Mouse (Mus musculus): ENCODE measurements around the gene Flvcr1. TPM values are rescaled to one million over a fixed set of nuclear protein-coding genes. Genes with fewer than 3 reads are reported as not detected.

Flvcr1 gene
- total and polyA plus RNA-seq, 3 experiments = 37.5 to 86.8 (median 47.9) TPM

GRCm38 (mm10) chr1:191064535-191064934 lies 38.6 kb upstream of the Flvcr1 start:
- Histone ChIP-seq H3K9ac (ENCODE audit: insufficient read depth, low read depth) (no peak overlapping the region), H3K27me3 (replicated peaks) (no peaks in the 10 kb centered on the region), H3K4me1 (ENCODE audit: control insufficient read depth in 1 of 2, insufficient read depth in 2 of 2) (peaks cover 9 to 38% of the 10 kb centered on the region in 2 experiments), H3K4me3 (replicated peaks in 1 of 3; ENCODE audit: low read depth in 2 of 3, low read length in 2 of 3, poor library complexity in 1 of 3) (no peak overlapping the region), H3K79me2 (replicated peaks; ENCODE audit: control insufficient read depth, extremely low read depth, insufficient read depth, poor library complexity, severe bottlenecking) (peaks cover 39% of the 10 kb centered on the region), H3K9me3 (replicated peaks; ENCODE audit: low read length) (no peaks in the 10 kb centered on the region), H3K36me3 (replicated peaks in 1 of 2; ENCODE audit: control insufficient read depth in 1 of 2, insufficient read depth in 1 of 2, low read length in 1 of 2) (peaks cover 36 to 50% of the 10 kb centered on the region in 2 experiments), H3K27ac (ENCODE audit: insufficient read depth, low read depth) (no peak overlapping the region), H3K4me2 (ENCODE audit: insufficient read depth, low read depth, poor library complexity, severe bottlenecking) (peak overlapping the region; percentile 34; the same call in 1 of the 2 replicates)
- no peak for DNase-seq (ENCODE audit: extremely low read depth)
- in situ Hi-C loops (cut with MboI; ENCODE audit: low pct_ligation_motif_present, low pct_unique_long_range_greater_than_20kb, low sequenced_read_pairs) = no loop called here
- TF ChIP-seq IRF4 (IDR thresholded peaks at IDR 0.05; ENCODE audit: low read depth, low read length) (no peak), SIN3A (IDR thresholded peaks at IDR 0.05; ENCODE audit: low read length) (no peak)
- dilution Hi-C loops (cut with MboI; ENCODE audit: extremely low pct_ligation_motif_present, extremely low pct_unique_long_range_greater_than_20kb, low sequenced_read_pairs) = no loop called here

GRCm38 (mm10) chr1:191063700-191064099 lies 37.7 kb upstream of the Flvcr1 start:
- no peak overlapping the region for H3K27ac ChIP-seq (ENCODE audit: insufficient read depth, low read depth)
- H3K27me3 ChIP-seq (replicated peaks) = no peaks in the 10 kb centered on the region
- TF ChIP-seq POLR2A (IDR thresholded peaks at IDR 0.05; ENCODE audit: low read depth, low read length) = no peak
- no peak for TF ChIP-seq E2F4 (IDR thresholded peaks at IDR 0.05; ENCODE audit: insufficient replicate concordance, low read depth, low read length)
- no peak for TF ChIP-seq GABPA (IDR thresholded peaks at IDR 0.05; ENCODE audit: insufficient replicate concordance, low read depth, low read length)
- TF ChIP-seq MAX (IDR thresholded peaks at IDR 0.05; ENCODE audit: low read length) = no peak
- no peak for TF ChIP-seq JUN (IDR thresholded peaks at IDR 0.05; ENCODE audit: insufficient read depth, low read depth, low read length)
- TF ChIP-seq NELFE (IDR thresholded peaks at IDR 0.05; ENCODE audit: low read depth, low read length) = no peak
- no peak for DNase-seq (ENCODE audit: extremely low read depth)
- H3K4me3 ChIP-seq (replicated peaks in 1 of 3; ENCODE audit: low read depth in 2 of 3, low read length in 2 of 3, poor library complexity in 1 of 3) = peak overlapping the region; percentile 93 to 99 (median 97)
- dilution Hi-C loops (cut with MboI; ENCODE audit: extremely low pct_ligation_motif_present, extremely low pct_unique_long_range_greater_than_20kb, low sequenced_read_pairs) = no loop called here
- H3K36me3 ChIP-seq (replicated peaks in 1 of 2; ENCODE audit: control insufficient read depth in 1 of 2, insufficient read depth in 1 of 2, low read length in 1 of 2) = peaks cover 29 to 47% of the 10 kb centered on the region in 2 experiments
- H3K4me2 ChIP-seq (ENCODE audit: insufficient read depth, low read depth, poor library complexity, severe bottlenecking) = peak overlapping the region; percentile 96
- H3K9me3 ChIP-seq (replicated peaks; ENCODE audit: low read length) = no peaks in the 10 kb centered on the region
- H3K79me2 ChIP-seq (replicated peaks; ENCODE audit: control insufficient read depth, extremely low read depth, insufficient read depth, poor library complexity, severe bottlenecking) = peaks cover 39% of the 10 kb centered on the region
- in situ Hi-C loops (cut with MboI; ENCODE audit: low pct_ligation_motif_present, low pct_unique_long_range_greater_than_20kb, low sequenced_read_pairs) = no loop called here
- H3K4me1 ChIP-seq (ENCODE audit: control insufficient read depth in 1 of 2, insufficient read depth in 2 of 2) = peaks cover 9 to 38% of the 10 kb centered on the region in 2 experiments
- H3K9ac ChIP-seq (ENCODE audit: insufficient read depth, low read depth) = peak overlapping the region; percentile 54

DNA sequence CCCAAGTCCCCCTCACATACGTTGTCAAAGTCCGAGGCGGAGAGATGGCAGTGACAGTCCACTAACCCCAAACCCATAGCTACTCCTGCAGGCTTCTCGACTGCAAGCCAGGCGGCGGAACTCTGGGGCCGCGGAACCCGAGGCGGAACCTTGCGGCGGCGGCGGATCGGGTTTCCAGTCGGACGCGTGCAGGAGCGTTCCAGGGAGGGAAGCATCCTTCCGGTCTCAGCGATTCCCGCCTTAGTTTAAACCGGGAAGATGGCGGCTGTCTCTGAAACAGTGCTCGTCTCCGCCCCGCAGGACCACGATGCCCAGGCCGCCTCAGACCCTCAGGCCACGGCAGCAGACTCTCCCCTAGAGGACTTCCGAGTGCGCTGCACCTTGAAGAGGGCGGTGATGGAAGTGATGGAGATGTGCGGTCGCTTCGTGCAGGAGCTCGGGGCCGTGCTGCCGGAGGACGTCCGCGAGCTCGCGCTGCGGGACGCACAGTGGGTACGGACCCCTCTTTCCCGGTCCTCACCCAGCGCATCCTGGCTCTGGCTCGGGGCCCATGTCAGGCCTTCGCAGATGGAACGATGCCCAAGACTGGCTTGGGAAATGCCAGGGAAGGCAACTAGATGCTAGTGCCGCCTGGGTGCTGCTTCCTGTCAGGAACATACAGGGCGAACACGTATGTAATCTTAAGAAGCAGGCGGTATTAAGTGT lies 37.0 kb upstream of the Flvcr1 start, which contains the start of the genes Tatdn3 and Nsl1:
Tatdn3 (minus strand) TSS at position 152 of the 705 bp plus-strand sequence.
Nsl1 (plus strand) TSS at position 232 of the 705 bp plus-strand sequence.
- Histone ChIP-seq H3K27me3 (replicated peaks) (no peaks in the 10 kb centered on the region), H3K9ac (ENCODE audit: insufficient read depth, low read depth) (peak within 1 kb of the TSS; percentile 86), H3K79me2 (replicated peaks; ENCODE audit: control insufficient read depth, extremely low read depth, insufficient read depth, poor library complexity, severe bottlenecking) (peaks cover 33% of the 10 kb centered on the region), H3K4me2 (ENCODE audit: insufficient read depth, low read depth, poor library complexity, severe bottlenecking) (peak within 1 kb of the TSS; percentile 96), H3K27ac (ENCODE audit: insufficient read depth, low read depth) (peak within 1 kb of the TSS; percentile 58), H3K4me1 (ENCODE audit: control insufficient read depth in 1 of 2, insufficient read depth in 2 of 2) (peaks cover 9 to 38% of the 10 kb centered on the region in 2 experiments), H3K36me3 (replicated peaks in 1 of 2; ENCODE audit: control insufficient read depth in 1 of 2, insufficient read depth in 1 of 2, low read length in 1 of 2) (peaks cover 28 to 46% of the 10 kb centered on the region in 2 experiments), H3K4me3 (replicated peaks in 1 of 3; ENCODE audit: low read depth in 2 of 3, low read length in 2 of 3, poor library complexity in 1 of 3) (peak within 1 kb of the TSS; percentile 93 to 99 (median 97)), H3K9me3 (replicated peaks; ENCODE audit: low read length) (no peaks in the 10 kb centered on the region)
- in situ Hi-C loops (cut with MboI; ENCODE audit: low pct_ligation_motif_present, low pct_unique_long_range_greater_than_20kb, low sequenced_read_pairs) = no loop called here
- peak; percentile 86 for DNase-seq (ENCODE audit: extremely low read depth)
- dilution Hi-C loops (cut with MboI; ENCODE audit: extremely low pct_ligation_motif_present, extremely low pct_unique_long_range_greater_than_20kb, low sequenced_read_pairs) = no loop called here
- TF ChIP-seq POLR2A (IDR thresholded peaks at IDR 0.05; ENCODE audit: low read depth, low read length) (peak; percentile 88), MAX (IDR thresholded peaks at IDR 0.05; ENCODE audit: low read length) (peak; percentile 71; the same call in 1 of the 2 replicates), ZNF384 (IDR thresholded peaks at IDR 0.05; ENCODE audit: low read depth, low read length) (0 out of 2 replicates have a peak, but pooled peaks have one; percentile 10), NRF1 (IDR thresholded peaks at IDR 0.05; ENCODE audit: low read depth, low read length) (peak; percentile 65), CTCF (conservative IDR thresholded peaks at IDR 0.05 in 1 of 2, IDR thresholded peaks at IDR 0.05 in 1 of 2; ENCODE audit: low read depth in 2 of 2, low read length in 2 of 2) (no peak), NELFE (IDR thresholded peaks at IDR 0.05; ENCODE audit: low read depth, low read length) (peak; percentile 85), RCOR1 (conservative IDR thresholded peaks at IDR 0.05; ENCODE audit: low read depth, low read length) (peak; percentile 33; the same call in 1 of the 2 replicates), JUN (IDR thresholded peaks at IDR 0.05; ENCODE audit: insufficient read depth, low read depth, low read length) (no peak), CHD2 (IDR thresholded peaks at IDR 0.05; ENCODE audit: low read length) (peak; percentile 57; the same call in 1 of the 2 replicates), ELF1 (IDR thresholded peaks at IDR 0.05; ENCODE audit: low read depth, low read length) (peak; percentile 80), MYC (IDR thresholded peaks at IDR 0.05; ENCODE audit: low read depth, low read length) (peak; percentile 62), ZKSCAN1 (IDR thresholded peaks at IDR 0.05; ENCODE audit: borderline replicate concordance, low read depth, low read length) (no peak), KAT2A (IDR thresholded peaks at IDR 0.05; ENCODE audit: insufficient replicate concordance, low read length) (peak; percentile 93), ZC3H11A (IDR thresholded peaks at IDR 0.05; ENCODE audit: low read depth, low read length) (no peak), MEF2A (IDR thresholded peaks at IDR 0.05; ENCODE audit: borderline replicate concordance, low read depth, low read length) (peak; percentile 82), MXI1 (IDR thresholded peaks at IDR 0.05; ENCODE audit: low read depth, low read length) (peak; percentile 95), HCFC1 (IDR thresholded peaks at IDR 0.05; ENCODE audit: low read depth, low read length) (peak; percentile 94), MAZ (IDR thresholded peaks at IDR 0.05; ENCODE audit: low read depth, low read length) (peak; percentile 78), PAX5 (IDR thresholded peaks at IDR 0.05; ENCODE audit: low read length) (no peak)
